Mouse (Mus musculus) kidney, adult 18-20 months (tissue): Measurements from ENCODE around the gene CT030661.1.
A peak's percentile ranks its signal among the peaks of the same experiment; 100 is the strongest.
"Not testable (repeated sequence)": the region's sequence is repeated elsewhere in the genome, so short reads cannot be mapped to it uniquely, and the experiment has no call there.

Experiments used
- DNase-seq: peaks from one replicate; pipeline ENCODE4 v3.0.0; 2021

Gene CT030661.1

DNA sequence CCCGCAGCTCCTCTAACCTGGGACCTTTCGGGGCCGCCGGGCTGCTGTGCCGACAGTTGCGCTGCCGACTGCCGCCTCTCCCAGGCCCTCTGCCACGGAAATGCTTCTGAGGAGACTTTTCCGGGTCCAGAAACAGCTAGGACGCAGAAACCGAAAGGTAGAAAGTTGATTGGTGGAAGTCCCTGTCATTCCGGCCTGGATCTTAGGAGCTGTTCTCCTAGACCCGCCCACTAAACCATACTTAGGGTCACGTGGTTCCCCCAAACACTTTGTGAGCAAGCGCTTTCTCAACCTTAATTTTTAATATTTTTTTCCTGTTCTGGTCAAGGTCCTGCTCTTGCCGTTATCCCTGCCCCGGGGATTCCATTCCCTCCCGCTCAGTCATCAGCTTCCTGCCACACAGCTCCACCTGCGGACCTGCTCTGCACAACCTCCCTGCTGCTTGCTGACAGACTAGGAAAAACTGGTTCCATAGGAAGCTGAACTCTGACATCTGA lies at the start of gene CT030661.1:
CT030661.1 (minus strand) TSS at position 108 of the 497 bp plus-strand sequence.
- peak; percentile 91 for DNase-seq

DNA sequence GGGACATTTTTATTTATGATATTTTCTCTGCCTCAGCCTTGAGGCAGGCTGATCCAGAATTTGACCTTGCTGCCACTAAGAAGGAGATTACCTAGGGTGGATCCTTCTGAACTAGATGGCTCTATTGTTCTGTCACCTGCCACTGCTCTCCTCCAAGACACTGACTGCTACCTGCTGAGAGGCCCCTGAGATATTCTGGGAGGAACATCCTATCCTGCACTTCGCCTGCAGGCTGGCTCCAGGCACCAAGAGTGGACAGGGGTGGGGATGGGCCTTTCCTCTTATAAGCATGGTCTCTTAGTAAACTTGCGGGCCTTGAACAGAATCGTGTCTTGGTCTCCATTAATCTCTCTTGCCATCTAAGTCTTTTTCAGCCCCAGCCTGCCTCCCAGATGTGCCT lies 49.3 kb upstream of the CT030661.1 start:
- no peak for DNase-seq

DNA sequence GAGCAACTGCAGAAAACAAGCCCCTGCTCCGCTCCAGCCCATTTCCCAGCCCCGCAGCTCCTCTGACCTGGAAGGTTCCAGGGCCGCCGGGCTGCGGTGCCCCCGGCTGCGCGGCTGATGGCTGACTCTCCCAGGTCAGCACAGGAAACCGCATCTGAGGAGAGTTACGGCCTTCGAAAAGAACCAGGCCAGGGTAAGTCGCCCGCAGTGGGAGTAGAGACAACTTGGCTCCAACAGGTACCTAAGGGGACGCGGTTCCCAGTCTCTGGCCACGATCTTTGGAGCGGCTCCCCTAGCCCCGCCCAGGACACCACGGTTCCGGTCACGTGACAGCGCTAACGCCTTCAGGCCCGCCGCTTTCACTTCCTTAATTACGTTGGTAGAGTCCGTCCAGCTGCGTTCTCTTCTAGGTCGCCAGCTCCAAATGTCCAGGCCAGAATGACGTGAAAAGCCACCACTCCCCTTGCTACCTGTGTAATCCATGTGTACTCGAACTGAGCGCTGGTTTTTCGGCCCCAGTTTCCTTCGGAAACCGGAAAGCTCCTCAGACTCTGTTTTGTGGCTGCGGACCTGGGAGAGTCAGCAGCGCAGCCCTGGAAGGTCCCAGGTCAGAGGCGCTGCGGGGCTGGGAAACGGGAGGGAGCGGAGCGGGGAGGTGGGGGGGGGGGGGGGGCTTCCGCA lies 46.6 kb upstream of the CT030661.1 start, which contains the start of the genes Zfp944 and Zfp758:
Zfp944 (minus strand) TSS at position 300 of the 681 bp plus-strand sequence.
Zfp758 (plus strand) TSS at position 353 of the 681 bp plus-strand sequence.
- peak; percentile 77 for DNase-seq

- no peak for DNase-seq
Observed at GRCm38 (mm10) chr17:22360572-22360971, 45.9 kb upstream of the CT030661.1 start.

- DNase-seq: peak; percentile 27
Observed at GRCm38 (mm10) chr17:22352794-22353193, 38.2 kb upstream of the CT030661.1 start.

GRCm38 (mm10) chr17:22315247-22315646 lies 610 bp upstream of the CT030661.1 start:
- DNase-seq: not testable (repeated sequence)

DNA sequence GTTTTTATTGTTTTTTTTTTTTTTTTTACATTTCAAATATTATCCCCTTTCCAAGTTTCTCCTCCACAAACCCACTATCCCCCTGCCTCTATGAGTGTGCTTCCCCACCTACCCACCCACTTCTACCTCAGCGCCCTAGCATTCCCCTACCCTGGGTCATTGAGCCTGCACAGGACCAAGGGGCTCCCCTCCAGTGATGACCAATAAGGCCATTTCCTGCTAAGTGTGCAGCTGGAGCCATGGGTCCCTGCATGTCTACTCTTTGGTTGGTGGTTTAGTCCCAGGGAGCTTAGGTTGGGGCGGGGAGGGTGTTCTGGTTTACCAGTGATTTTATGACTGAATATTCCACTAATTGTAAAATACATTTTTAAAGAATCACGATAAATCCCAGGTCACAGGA lies 418 bp downstream of the CT030661.1 start:
- DNase-seq: not testable (repeated sequence)
